7 mouse cellular contexts compared by ENCODE assay signal in genomic region chr5:41888834-41889233, GRCm38 (mm10). TPM values are rescaled to one million over a fixed set of nuclear protein-coding genes. Genes with fewer than 3 reads are reported as not detected.
A peak's percentile ranks its signal among the peaks of the same experiment; 100 is the strongest.
DNase-seq lines count a peak whose midpoint lies in the region; ATAC-seq and TF ChIP-seq lines count a peak whose summit lies in the region.

No protein-coding gene starts in this region.

- no peak overlapping the region for H3K27ac ChIP-seq in liver, postnatal 0 days (ENCODE audit: low read depth)
- no peak overlapping the region for H3K27ac ChIP-seq in liver, embryonic 12.5 days
- H3K27ac ChIP-seq in kidney, embryonic 15.5 days: no peak overlapping the region

- no peak for TF ChIP-seq EP300 in liver, postnatal 0 days (IDR thresholded peaks at IDR 0.05; ENCODE audit: low read depth)

- no peak overlapping the region for H3K4me2 ChIP-seq in liver, postnatal 0 days (ENCODE audit: low read depth, low read length)
- no peak overlapping the region for H3K4me2 ChIP-seq in liver, embryonic 12.5 days
- no peak overlapping the region for H3K4me2 ChIP-seq in kidney, embryonic 15.5 days

- ATAC-seq in liver, postnatal 0 days: no peak
- ATAC-seq in liver, embryonic 12.5 days: no peak
- ATAC-seq in kidney, embryonic 15.5 days (replicated peaks; ENCODE audit: low FRiP score): no peak

- no peaks in the 10 kb centered on the region for H3K27me3 ChIP-seq in liver, postnatal 0 days (ENCODE audit: insufficient read depth, low read length)
- no peaks in the 10 kb centered on the region for H3K27me3 ChIP-seq in liver, embryonic 12.5 days (replicated peaks)
- H3K27me3 ChIP-seq in kidney, embryonic 15.5 days: 0 out of 2 replicates have a peak, but pooled peaks cover 6% of the 10 kb centered on the region

- H3K9ac ChIP-seq in liver, postnatal 0 days (replicated peaks): no peak overlapping the region
- H3K9ac ChIP-seq in liver, embryonic 12.5 days: no peak overlapping the region
- H3K9ac ChIP-seq in kidney, embryonic 15.5 days: no peak overlapping the region

- no peak overlapping the region for H3K4me3 ChIP-seq in liver, postnatal 0 days (ENCODE audit: low read depth, low read length)
- H3K4me3 ChIP-seq in liver, embryonic 12.5 days: no peak overlapping the region
- H3K4me3 ChIP-seq in kidney, embryonic 15.5 days (replicated peaks): no peak overlapping the region

- peak; percentile 31 for TF ChIP-seq CTCF in liver, postnatal 0 days (IDR thresholded peaks at IDR 0.05; ENCODE audit: low read depth)

- no peaks in the 10 kb centered on the region for H3K9me3 ChIP-seq in liver, postnatal 0 days (ENCODE audit: low read length)
- H3K9me3 ChIP-seq in liver, embryonic 12.5 days (replicated peaks): no peaks in the 10 kb centered on the region
- no peaks in the 10 kb centered on the region for H3K9me3 ChIP-seq in kidney, embryonic 15.5 days (replicated peaks)

- DNase-seq in liver, postnatal 0 days: no peak
- DNase-seq in cerebellum, adult 9-10 months: peak; percentile 71
- DNase-seq in layer of hippocampus, adult 9-10 months (ENCODE audit: low spot score): peak; percentile 35
- DNase-seq in right cerebral cortex, postnatal 4 days: peak; percentile 15
- no peak for DNase-seq in heart, adult 18-20 months

- WGBS in liver, postnatal 0 days (ENCODE audit: insufficient replicate concordance): 64% methylated on average over 3 of the region's 3 CpGs
- 58% methylated on average over 3 of the region's 3 CpGs for WGBS in liver, embryonic 12.5 days (ENCODE audit: insufficient replicate concordance)
- WGBS in kidney, embryonic 15.5 days: 54% methylated on average over 3 of the region's 3 CpGs

- H3K36me3 ChIP-seq in liver, postnatal 0 days (replicated peaks; ENCODE audit: insufficient read depth, low read length): no peaks in the 10 kb centered on the region
- no peaks in the 10 kb centered on the region for H3K36me3 ChIP-seq in liver, embryonic 12.5 days
- H3K36me3 ChIP-seq in kidney, embryonic 15.5 days: no peaks in the 10 kb centered on the region

- no peaks in the 10 kb centered on the region for H3K4me1 ChIP-seq in liver, postnatal 0 days (ENCODE audit: insufficient read depth)
- no peaks in the 10 kb centered on the region for H3K4me1 ChIP-seq in liver, embryonic 12.5 days
- no peaks in the 10 kb centered on the region for H3K4me1 ChIP-seq in kidney, embryonic 15.5 days

RNA-seq across cellular contexts. Expression of gene Bod1l, which starts 44.7 kb away (rescaled TPM):
- polyA plus RNA-seq in liver, postnatal 0 days (2015; fragmentation: Nextera tagmentation; extraction: Ambion mirVana): 7.8 and 8.0 TPM in 2 replicates
- polyA plus RNA-seq in liver, embryonic 12.5 days (2016; fragmentation: Nextera tagmentation; extraction: Ambion mirVana): 15.6 and 16.5 TPM in 2 replicates
- 22.4 and 24.2 TPM in 2 replicates for polyA plus RNA-seq in kidney, embryonic 15.5 days (2015; fragmentation: Nextera tagmentation; extraction: Ambion mirVana)
- 10 to 100 TPM; 16.5 to 18.9 TPM for total RNA-seq in heart, adult 18-20 months (2021)

Comparison
In these comparisons a context has a peak if more than half of its experiments do, and no peak if none do; other contexts are left out.
1. DNase-seq: peak in cerebellum, adult 9-10 months (single experiment), layer of hippocampus, adult 9-10 months (single experiment) and right cerebral cortex, postnatal 4 days (single experiment); none in liver, postnatal 0 days (single experiment) and heart, adult 18-20 months (0 of 2).